Mouse (Mus musculus) G1E (cell line): ENCODE data around the gene Tbc1d16. TPM values are rescaled to one million over a fixed set of nuclear protein-coding genes. Genes with fewer than 3 reads are reported as not detected.
A peak's percentile ranks its signal among the peaks of the same experiment; 100 is the strongest.

Source experiments
- ATAC-seq: 2 replicates; pipeline ENCODE4 v1.8.0; 2016; ENCODE audit warnings: mild to moderate bottlenecking; ENCODE audit not compliant: insufficient number of reproducible peaks, poor library complexity, low FRiP score, severe bottlenecking; ENCODE audit errors: extremely low read depth
- DNase-seq: peaks from one replicate; pipeline ENCODE4 v3.0.0; 2012; ENCODE audit warnings: low spot score
- H3K27me3 ChIP-seq: 2 replicates; pipeline ENCODE4 v1.6.1; 2012; ENCODE audit warnings: mild to moderate bottlenecking, low read length, inconsistent platforms; ENCODE audit not compliant: insufficient read depth
- H3K36me3 ChIP-seq: replicated peaks from 2 replicates; pipeline ENCODE3; 2012; ENCODE audit warnings: mild to moderate bottlenecking, inconsistent platforms
- H3K4me1 ChIP-seq: 2 replicates; pipeline ENCODE4 v1.6.1; 2012; ENCODE audit warnings: low read depth, low read length, inconsistent platforms, mixed read lengths; ENCODE audit not compliant: insufficient read depth
- H3K4me3 ChIP-seq: 2 replicates; pipeline ENCODE4 v1.5.1; 2012; ENCODE audit warnings: low read depth, mild to moderate bottlenecking, inconsistent platforms, low read length, moderate library complexity, mixed read lengths
- H3K9me3 ChIP-seq: replicated peaks from 2 replicates; pipeline ENCODE4 v1.6.1; 2012; ENCODE audit warnings: inconsistent platforms
- CTCF ChIP-seq: IDR thresholded peaks from 2 replicates; pipeline ENCODE4 v1.5.1; 2012; ENCODE audit warnings: low read depth, low read length, inconsistent platforms, mixed read lengths
- GATA1 ChIP-seq: IDR thresholded peaks from 2 replicates; pipeline ENCODE4 v1.6.1; 2012; ENCODE audit warnings: borderline replicate concordance, low read length, inconsistent platforms, mixed read lengths
- GATA2 ChIP-seq: IDR thresholded peaks from 2 replicates; pipeline ENCODE4 v1.6.1; 2012; ENCODE audit warnings: low read depth, low read length, inconsistent platforms, borderline replicate concordance
- POLR2AphosphoS5 ChIP-seq: IDR thresholded peaks from 2 replicates; pipeline ENCODE4 v1.6.1; 2012; ENCODE audit warnings: low read depth, low read length, inconsistent platforms; ENCODE audit not compliant: insufficient replicate concordance
- TAL1 ChIP-seq: conservative IDR thresholded peaks from 2 replicates; pipeline ENCODE4 v1.6.1; 2012; ENCODE audit warnings: low read depth, low read length, inconsistent platforms, mixed read lengths
- polyA plus RNA-seq: library from polyadenylated mRNA; stranded (reverse); fragments of >175 nt; gene quantifications from 2 replicates; pipeline ENCODE4 v1.2.3, GENCODE M21; 2012
- total RNA-seq, 2 experiments: library from RNA; stranded (forward) in 1 of 2; stranded (reverse) in 1 of 2; fragments of 200-1000 nt in 1 of 2; fragments of >200 nt in 1 of 2; fragmentation: Nextera tagmentation in 1 of 2; gene quantifications; 2 replicates each; pipeline ENCODE4 v1.2.3; 2014 to 2017

The Tbc1d16 gene
- total and polyA plus RNA-seq, 3 experiments = 0.05 TPM; not detected in 2

DNA sequence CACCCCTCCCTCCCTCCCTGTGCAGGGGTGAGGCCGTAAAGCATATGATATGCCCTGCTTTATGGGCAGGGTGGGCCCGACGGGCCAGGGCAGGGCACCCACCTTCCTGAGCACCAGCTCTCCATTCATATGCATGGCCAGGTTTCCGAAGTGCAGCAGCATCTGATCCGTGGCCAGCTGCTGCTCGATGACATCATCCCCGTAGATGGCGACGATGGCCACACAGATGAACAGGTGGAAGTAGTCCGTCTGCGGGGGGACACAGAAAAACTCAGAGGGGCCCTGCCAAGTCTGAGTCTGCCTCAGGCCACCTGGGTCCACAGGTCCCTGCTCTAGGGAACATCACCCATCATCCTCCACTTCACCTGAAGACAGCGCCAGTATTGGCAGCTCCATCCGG, 79.5 kb downstream of the Tbc1d16 start:
- TF ChIP-seq CTCF (no peak), POLR2AphosphoS5 (no peak), TAL1 (no peak), GATA1 (no peak), GATA2 (no peak)
- H3K9me3 ChIP-seq = peaks cover 96% of the 10 kb centered on the region

DNA sequence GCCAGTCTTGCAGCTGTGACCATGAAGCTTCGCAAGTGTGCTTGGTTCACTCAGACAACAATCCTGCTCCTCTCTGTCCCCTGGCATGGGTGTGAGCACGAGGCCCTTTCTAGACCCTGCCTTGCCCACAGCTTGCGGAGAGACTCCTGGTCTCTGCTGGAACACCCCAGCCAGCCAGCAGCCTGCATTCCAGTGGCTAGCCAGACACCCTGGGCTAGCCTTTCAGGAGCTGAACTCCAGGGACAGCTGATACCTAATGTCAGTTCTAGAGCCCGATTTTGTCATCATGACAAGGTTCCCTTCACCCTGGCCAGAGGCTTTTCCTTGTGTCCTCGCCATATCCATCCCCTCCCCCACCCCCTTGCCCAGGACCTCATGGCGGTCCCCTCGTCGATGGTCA, 81.1 kb downstream of the Tbc1d16 start:
- no peaks in the 10 kb centered on the region for H3K27me3 ChIP-seq
- H3K4me1 ChIP-seq = no peaks in the 10 kb centered on the region
- no peaks in the 10 kb centered on the region for H3K36me3 ChIP-seq
- DNase-seq = no peak
- peaks cover 96% of the 10 kb centered on the region for H3K9me3 ChIP-seq
- TF ChIP-seq GATA1 = no peak
- TF ChIP-seq TAL1 = no peak
- no peak for TF ChIP-seq POLR2AphosphoS5
- TF ChIP-seq CTCF = no peak
- TF ChIP-seq GATA2 = no peak
- no peak overlapping the region for H3K4me3 ChIP-seq
- no peak for ATAC-seq

More for the DNA sequence above, 79.5 kb downstream of the Tbc1d16 start:
- H3K27me3 ChIP-seq = no peaks in the 10 kb centered on the region
- ATAC-seq (no peak), DNase-seq (no peak)
- H3K4me1 ChIP-seq = no peaks in the 10 kb centered on the region
- H3K36me3 ChIP-seq = no peaks in the 10 kb centered on the region
- H3K4me3 ChIP-seq = no peak overlapping the region

DNA sequence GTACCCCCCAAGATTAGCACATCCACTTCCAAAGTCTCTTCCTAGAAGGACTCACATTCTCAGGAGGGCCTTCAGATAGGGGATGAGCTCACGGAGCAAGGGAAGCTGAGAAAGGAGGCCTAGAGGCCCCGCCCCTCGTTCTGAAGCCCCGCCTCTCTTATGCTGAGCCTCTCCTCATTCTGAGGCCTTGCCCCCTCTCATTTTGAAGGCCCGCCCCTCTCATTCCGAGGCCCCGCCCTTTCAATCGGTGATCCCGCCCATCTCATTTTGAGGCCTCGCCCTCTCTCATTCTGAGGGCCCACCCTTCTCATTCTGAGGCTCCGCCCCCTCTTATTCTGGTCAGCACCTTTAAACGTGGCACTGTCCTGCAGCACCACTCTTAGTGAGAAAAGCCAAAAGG, 82.2 kb downstream of the Tbc1d16 start:
- Histone ChIP-seq H3K9me3 (peaks cover 99% of the 10 kb centered on the region), H3K36me3 (no peaks in the 10 kb centered on the region), H3K4me3 (no peak overlapping the region), H3K27me3 (no peaks in the 10 kb centered on the region), H3K4me1 (no peaks in the 10 kb centered on the region)
- no peak for ATAC-seq
- TF ChIP-seq GATA2 = no peak
- no peak for TF ChIP-seq CTCF
- TF ChIP-seq TAL1 = no peak
- no peak for TF ChIP-seq GATA1
- TF ChIP-seq POLR2AphosphoS5 = no peak
- DNase-seq = no peak

DNA sequence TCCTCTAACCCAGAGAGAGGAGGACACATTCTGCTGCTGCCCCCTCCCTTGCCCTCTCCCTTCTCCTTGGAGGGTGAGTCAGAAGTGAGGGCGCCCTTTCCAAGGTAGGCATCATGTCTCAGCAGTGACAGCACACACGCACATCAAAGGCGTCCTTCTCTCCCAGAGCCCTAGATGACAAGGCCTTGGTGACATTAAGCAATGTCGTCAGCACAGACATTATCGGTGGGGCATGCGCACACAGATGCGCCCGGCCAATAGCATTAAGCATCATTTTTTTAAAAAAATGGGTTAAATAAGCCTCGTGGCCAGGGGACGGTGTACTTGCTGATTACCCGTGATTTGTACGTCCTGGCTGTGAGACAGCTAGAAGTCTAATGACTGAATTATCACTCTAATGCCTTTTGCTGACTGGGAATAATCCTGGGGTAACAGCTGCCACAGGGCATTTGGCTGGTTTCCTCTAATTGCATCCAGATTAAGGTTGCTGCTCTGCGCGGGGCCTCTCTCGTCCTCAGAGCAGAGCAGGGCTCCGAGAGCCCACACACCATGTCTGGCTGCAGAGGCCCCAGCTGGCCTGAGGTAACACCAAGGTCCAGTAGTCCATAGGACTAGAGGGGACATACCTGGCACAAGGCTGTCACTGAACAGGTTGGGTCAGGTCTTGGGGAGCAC, 83.4 kb downstream of the Tbc1d16 start:
- ATAC-seq (no peak), DNase-seq (no peak)
- peaks cover 100% of the 10 kb centered on the region for H3K9me3 ChIP-seq
- H3K27me3 ChIP-seq = no peaks in the 10 kb centered on the region
- no peaks in the 10 kb centered on the region for H3K36me3 ChIP-seq
- no peak overlapping the region for H3K4me3 ChIP-seq
- TF ChIP-seq GATA2 = no peak
- no peak for TF ChIP-seq CTCF
- peak; percentile 49; the same call in 1 of the 2 replicates for TF ChIP-seq POLR2AphosphoS5
- no peak for TF ChIP-seq TAL1
- TF ChIP-seq GATA1 = no peak
- H3K4me1 ChIP-seq = no peaks in the 10 kb centered on the region

DNA sequence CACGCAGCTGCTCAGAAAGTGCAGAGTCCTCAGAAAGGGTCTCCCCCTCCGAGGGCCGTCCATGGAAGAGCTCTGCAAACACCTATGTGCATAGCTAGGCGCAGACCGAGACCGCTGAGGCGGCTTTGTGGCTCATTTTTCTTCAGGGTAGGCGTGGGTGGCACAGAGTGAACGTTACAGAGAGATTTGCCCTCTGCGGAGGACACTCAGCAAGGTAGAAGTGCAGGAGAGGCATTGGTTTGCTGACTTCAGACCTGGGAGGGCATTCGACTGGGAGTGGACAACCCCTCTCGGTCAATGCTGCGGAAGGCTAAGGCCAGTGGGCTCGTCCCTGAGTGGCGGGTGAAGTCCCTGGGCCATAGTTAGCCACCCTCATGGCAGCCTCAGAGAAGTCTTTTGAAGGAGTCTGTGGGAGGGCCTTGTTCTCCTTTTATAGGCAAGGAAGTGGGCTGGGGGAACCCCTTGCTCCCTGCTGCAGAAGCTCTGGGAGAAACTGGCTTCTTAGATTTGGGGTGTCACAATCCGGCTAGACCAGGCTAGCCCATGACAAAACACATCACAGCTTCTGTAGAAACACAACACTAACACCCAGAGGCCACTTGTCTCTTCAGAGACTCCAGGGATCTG, 84.8 kb downstream of the Tbc1d16 start:
- no peaks in the 10 kb centered on the region for H3K4me1 ChIP-seq
- ATAC-seq (no peak), DNase-seq (no peak)
- H3K4me3 ChIP-seq = no peak overlapping the region
- peaks cover 100% of the 10 kb centered on the region for H3K9me3 ChIP-seq
- no peaks in the 10 kb centered on the region; the same call in 1 of the 2 replicates for H3K27me3 ChIP-seq
- no peak for TF ChIP-seq GATA2
- no peak for TF ChIP-seq GATA1
- TF ChIP-seq POLR2AphosphoS5 = no peak
- TF ChIP-seq CTCF = no peak
- no peak for TF ChIP-seq TAL1
- no peaks in the 10 kb centered on the region for H3K36me3 ChIP-seq

DNA sequence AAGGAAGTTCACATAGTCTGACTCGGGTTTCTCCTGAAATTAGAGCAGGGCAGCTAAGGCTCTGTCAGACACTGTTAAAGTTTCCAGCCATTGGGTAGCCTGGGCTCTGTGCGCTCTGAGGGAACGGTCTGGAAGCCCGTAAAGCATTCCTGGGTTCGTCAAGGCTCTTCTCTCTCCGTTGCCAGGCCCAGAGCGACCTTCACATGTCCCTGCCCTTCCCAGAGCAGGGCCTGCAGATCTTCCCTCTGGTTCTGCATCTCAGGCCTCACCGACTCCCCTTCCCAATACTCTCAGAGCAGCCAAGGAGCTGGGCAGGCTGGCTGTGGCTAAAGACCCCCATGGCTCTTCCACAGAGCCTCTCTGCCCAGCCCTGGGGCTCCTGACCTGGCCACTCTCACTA, 85.7 kb downstream of the Tbc1d16 start:
- no peak for TF ChIP-seq CTCF
- no peak for TF ChIP-seq GATA1
- no peak for TF ChIP-seq POLR2AphosphoS5
- TF ChIP-seq TAL1 = no peak
- TF ChIP-seq GATA2 = no peak
- H3K27me3 ChIP-seq = no peaks in the 10 kb centered on the region; the same call in 1 of the 2 replicates
- H3K4me3 ChIP-seq = no peak overlapping the region
- ATAC-seq = no peak
- H3K9me3 ChIP-seq = peaks cover 100% of the 10 kb centered on the region
- H3K36me3 ChIP-seq = no peaks in the 10 kb centered on the region
- DNase-seq = no peak
- H3K4me1 ChIP-seq = no peaks in the 10 kb centered on the region
